Mouse (Mus musculus) 3134 (cell line): Measurements from ENCODE around the gene Ctdnep1.
A peak's percentile ranks its signal among the peaks of the same experiment; 100 is the strongest.

Experiments used
- DNase-seq: peaks from one replicate; pipeline ENCODE4 v3.0.0-alpha.2; 2011; ENCODE audit warnings: low spot score; ENCODE audit not compliant: insufficient read length; ENCODE audit errors: extremely low read depth

Ctdnep1 gene

DNA sequence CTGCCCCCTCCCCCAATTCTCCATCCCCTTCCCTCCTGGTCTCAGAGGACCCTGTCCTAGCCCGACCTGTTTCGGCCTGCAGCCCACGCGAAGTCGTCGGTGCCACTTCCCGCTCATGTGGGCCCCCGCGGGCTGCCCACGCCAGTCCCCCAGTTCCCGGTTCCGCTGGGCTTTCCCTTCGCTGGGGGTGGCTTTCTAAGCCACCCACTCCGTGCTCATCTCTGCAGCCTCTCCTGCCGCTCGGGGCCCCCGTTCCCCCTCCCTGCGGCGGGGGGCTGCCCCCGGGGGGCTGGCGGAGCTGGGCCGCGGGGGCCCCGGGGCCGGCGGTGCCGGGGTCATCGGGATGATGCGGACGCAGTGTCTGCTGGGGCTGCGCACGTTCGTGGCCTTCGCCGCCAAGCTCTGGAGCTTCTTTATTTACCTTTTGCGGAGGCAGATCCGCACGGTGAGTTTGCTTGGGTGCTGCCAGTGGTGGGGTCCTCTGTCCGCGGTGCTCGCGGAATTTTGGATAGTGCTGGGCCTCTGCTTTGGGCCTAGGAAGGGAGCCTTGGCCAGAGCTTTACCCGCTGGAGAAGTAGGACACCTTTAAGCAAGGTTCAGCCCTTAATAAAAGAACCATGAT, at the start of gene Ctdnep1:
Ctdnep1 (plus strand) TSS at position 16 of the 622 bp plus-strand sequence.
- peak; percentile 50 for DNase-seq

DNA sequence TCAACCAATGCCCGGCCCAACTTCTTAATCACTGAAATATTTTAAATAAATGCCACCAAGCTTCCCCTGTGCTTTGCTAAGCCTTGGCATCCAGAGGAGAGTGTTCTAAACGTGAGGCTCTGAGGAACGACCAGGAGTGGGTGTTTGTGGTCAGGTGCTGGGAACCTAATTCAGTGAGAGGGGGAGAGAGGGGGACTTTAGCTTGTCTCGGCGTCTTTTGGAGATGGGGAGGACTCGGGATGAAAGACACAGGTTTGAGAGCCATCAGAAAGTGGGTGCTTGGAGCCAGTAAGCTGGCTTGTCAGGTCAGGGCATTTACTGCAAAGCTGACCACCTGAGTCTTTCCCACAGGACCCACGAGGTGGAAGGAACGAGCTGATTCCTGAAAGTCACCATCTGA, 49.2 kb upstream of the Ctdnep1 start:
- DNase-seq = no peak

DNA sequence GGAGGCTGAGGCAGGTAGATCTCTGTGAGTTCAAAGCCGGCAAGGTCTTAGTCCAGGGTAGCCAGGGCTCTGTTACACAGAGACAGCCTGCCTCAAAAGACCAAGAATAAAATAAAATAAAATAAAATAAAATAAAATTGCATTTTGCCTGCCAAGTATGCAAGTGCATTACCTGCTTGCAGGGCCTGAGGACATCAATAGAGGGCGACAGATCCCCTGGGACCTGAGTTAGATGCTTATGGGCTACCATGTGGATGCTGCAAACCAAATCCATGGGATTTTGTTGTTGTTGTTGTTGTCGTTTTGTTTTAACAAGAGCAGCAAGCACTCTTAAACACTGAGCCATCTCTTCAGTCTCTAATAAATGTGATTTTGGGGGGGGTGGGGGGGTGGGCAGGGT, 48.7 kb upstream of the Ctdnep1 start:
- no peak for DNase-seq

GRCm38 (mm10) chr11:69933066-69933465, 47.9 kb upstream of the Ctdnep1 start:
- DNase-seq = no peak

DNA sequence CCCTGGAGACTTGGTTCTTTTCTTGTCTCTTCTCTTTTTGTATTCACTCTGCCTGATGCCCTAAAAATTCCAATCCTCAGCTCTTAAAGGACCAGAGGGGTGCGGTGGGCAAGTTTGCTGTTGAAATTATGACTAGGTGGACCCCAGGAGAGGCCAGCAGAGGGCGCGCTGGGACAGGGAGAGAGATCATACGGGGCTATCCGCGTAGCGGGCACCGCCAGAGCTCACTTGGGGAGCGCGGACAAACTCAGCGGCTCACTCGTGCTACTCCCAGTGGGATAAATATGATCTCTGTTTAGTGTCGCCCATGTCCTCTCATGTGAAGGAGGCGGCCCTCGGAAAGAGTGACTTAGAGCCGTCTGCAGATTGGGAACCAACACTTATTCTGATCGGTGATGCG, 46.8 kb upstream of the Ctdnep1 start:
- peak; percentile 37 for DNase-seq

DNA sequence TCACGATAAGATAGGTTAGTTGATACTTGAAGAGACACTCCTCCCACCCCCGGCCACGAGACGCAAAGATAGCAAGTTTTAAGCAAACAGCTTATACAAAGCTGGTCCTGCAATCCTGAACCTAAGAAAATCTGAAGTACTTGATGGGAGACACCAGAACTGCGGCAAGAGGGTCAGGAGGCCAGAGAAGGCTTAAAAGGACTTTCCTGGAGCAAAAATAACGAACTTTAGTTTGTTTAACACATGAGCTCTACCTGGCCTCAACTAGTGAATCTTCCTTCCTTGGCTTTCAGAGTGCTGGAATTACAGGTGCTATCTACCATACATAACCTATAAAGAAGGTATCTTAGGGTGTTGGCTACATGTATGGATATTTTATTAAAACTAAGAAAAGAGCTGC, 46.3 kb upstream of the Ctdnep1 start:
- DNase-seq = no peak

- no peak for DNase-seq
Measured at GRCm38 (mm10) chr11:69935137-69935879, 45.6 kb upstream of the Ctdnep1 start, which contains the start of gene Ybx2. Gene Ybx2, plus strand, starts transcription at chr11:69935796.

GRCm38 (mm10) chr11:69936156-69936555, 44.8 kb upstream of the Ctdnep1 start:
- DNase-seq = no peak

DNA sequence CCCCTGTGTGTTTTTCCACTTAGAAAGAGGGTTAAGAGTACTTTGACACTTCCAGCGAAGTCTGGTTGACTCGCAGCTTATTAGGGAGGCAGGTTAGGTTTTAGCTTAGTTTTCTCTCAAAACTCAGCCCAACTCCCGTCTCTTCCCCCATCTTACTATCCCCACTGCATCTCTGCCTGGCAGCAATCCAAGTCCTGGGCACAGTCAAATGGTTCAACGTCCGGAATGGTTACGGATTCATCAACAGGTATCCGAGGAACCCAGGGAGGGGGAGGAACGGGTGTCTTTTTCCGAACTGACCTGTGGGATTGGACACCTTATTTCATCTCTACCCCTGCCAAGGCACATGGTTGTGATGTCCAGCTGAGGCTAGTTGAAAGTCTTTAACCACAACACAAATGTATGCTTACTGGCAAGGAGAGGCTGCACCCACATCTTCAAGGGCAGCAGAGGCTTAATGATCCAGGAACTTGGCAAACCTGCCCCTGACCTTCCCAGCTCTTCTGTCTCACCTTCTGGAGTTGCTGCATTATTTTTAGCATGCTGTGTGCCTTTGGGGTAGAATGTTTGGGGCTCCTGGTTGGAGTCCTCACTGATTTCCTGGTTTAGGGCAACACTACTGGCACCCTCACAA, 44.1 kb upstream of the Ctdnep1 start:
- no peak for DNase-seq

- no peak for DNase-seq
Measured at GRCm38 (mm10) chr11:69937385-69937784, 43.6 kb upstream of the Ctdnep1 start.

DNA sequence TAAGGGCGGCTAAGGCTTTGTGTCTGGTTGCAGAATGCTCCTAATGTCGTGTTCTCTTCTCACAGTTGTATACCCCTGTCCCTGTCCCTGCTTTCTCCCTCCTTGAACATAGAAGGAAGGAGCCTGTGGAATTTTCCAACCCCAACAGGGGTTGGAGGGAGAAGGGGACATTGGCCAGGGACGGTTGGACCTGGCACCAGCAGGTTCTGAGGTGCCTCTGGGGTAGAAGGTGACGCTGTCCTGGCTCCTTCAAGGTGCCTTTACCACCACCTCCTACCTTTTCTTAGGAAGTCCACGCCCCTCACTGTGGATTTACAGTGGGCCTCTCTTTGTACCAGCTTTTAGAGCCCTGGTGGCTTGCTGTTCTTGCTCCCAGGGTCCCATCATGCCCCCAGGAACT, 43.1 kb upstream of the Ctdnep1 start:
- no peak for DNase-seq

- DNase-seq = no peak
Measured at GRCm38 (mm10) chr11:69938401-69938979, 42.5 kb upstream of the Ctdnep1 start.

DNA sequence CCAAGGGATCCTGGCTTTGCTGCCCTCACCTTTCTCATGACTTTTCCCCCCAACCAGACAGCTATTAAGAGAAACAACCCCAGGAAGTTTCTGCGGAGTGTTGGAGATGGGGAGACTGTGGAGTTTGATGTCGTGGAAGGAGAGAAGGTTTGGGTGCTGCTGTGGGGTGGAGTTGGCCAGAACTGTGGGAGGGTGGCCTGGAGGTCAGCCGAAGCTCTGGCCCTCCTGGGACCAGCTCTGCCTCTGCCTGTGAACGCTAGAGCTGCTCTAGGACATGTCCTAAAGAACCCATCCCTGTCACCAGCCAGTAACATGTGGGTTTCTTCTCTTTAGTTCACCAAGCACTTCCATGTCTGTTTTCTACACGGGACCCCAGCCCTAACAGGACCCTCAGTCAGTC, 41.8 kb upstream of the Ctdnep1 start:
- no peak for DNase-seq

DNA sequence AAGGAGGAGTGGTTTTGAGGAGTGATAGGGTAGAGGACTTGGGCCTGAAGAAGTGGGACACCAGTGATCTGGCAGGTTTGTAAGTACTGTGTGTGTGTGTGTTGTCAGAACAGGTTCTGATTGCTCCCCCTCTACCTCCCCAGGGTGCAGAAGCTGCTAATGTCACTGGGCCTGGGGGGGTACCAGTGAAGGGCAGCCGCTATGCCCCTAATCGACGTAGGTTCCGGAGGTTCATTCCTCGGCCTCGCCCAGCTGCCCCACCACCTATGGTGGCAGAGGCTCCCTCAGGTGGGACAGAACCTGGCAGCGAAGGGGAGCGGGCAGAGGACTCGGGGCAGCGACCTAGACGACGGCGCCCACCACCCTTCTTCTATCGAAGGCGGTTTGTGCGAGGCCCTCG, 41.2 kb upstream of the Ctdnep1 start:
- no peak for DNase-seq

DNA sequence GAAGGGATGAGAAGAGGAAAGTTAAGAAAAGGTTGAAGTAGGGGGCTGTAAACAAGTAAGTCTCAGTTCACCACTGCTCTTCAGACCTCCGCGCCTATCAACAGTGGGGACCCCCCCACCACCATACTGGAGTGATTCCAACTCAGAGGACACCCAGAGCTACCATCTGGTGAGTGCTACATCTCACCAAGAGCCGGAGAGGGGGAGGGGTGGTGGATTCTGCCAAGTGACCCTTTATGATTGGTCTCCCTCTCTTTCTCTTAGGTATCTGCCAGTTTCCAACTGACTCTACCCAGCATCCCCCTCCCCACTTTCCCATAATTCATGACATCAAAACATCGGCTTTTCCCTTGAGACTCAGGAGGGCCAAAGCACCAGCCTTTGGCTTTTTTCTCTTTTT, 40.0 kb upstream of the Ctdnep1 start:
- DNase-seq = no peak

GRCm38 (mm10) chr11:69945216-69945615, 35.7 kb upstream of the Ctdnep1 start:
- DNase-seq = no peak

GRCm38 (mm10) chr11:69945997-69946891, 34.7 kb upstream of the Ctdnep1 start:
- no peak for DNase-seq

GRCm38 (mm10) chr11:69947337-69948065, 33.5 kb upstream of the Ctdnep1 start:
- no peak for DNase-seq

DNA sequence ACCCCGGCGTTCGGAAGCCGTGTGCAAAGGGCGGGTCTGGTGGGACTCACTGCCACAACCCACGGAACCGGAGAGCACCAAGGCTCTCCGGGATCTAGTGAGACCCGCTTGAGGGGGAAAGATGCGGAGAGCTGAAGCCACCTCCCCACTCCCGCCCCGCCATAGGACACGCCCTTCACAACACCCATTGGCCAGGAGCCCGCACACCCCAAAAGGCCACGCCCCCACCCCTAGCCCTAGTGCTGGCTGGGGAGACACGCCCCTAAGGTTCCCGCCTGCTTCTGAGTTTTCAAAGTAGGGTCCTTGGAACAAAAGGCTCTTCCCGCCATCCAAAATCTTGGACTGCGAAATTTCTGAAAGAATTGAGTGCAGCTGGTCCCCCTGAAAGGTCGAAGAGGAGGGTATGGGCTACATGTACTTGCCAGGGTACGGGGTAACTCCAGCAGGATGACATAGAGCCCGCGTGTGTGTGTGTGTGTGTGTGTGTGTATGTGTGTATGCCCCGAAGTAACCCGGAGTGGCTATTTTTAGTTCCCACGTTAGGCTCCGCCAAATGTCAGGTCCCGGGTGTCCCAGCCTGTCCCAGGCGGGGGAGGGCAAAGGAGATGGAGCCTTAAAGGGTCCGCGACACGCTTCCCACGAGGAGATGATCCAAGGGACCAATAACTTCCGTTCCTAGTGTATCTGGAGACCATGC, 32.7 kb upstream of the Ctdnep1 start, which contains the start of gene Slc2a4:
Slc2a4 (minus strand) TSS at position 123 of the 697 bp plus-strand sequence.
- DNase-seq = peak; percentile 58
